Comparison of ENCODE assay signal across 15 mouse cellular contexts in the genomic region with DNA sequence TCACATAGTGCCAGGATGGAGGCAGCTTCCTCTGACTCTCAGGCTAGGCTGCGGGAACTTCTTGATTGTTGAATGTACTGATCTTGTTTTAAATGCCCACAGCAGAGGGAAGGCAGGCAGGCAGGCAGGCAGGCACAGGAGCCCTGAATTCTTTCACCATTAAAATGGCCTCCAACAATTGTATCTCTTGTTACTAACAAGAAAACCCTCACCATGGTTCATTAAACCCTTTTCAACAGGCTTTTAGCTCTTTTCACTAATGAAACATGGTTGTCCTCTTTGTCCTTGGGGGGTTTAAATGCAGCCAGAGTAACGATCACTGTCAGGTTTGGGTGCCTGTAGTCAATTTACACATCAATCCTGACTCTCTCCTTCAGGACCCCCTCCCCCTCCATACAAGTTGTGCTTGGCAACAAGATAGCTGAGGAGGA.
A peak's percentile ranks its signal among the peaks of the same experiment; 100 is the strongest.
DNase-seq lines count a peak whose midpoint lies in the region; ATAC-seq and TF ChIP-seq lines count a peak whose summit lies in the region.
"Had no signal": no experiment of that assay in that cellular context is flagged by ENCODE, and none has a peak within 500 bp of the region (broad histone marks: within the 10 kb centered on the region; RNA-seq: fewer than 3 reads in every experiment).

No protein-coding gene starts in this region.

- 20% methylated on average over 2 of the region's 2 CpGs for WGBS in hindbrain, embryonic 11.5 days
- 13% methylated on average over 2 of the region's 2 CpGs for WGBS in neural tube, embryonic 12.5 days
- WGBS in kidney, adult 2 months: 64% methylated on average over 2 of the region's 2 CpGs

- no peaks in the 10 kb centered on the region for H3K27me3 ChIP-seq in hindbrain, embryonic 11.5 days (ENCODE audit: control insufficient read depth, insufficient read depth, low read length)
- H3K27me3 ChIP-seq in neural tube, embryonic 12.5 days (replicated peaks): no peaks in the 10 kb centered on the region
- H3K27me3 ChIP-seq in kidney, adult 2 months (replicated peaks; ENCODE audit: control insufficient read depth, insufficient read depth, low read length): no peaks in the 10 kb centered on the region
- H3K27me3 ChIP-seq: limb, embryonic 15.5 days had no signal

- H3K4me2 ChIP-seq in hindbrain, embryonic 11.5 days (replicated peaks; ENCODE audit: low read depth, low read length): no peak overlapping the region
- peak overlapping the region; percentile 14; the same call in 1 of the 2 replicates for H3K4me2 ChIP-seq in neural tube, embryonic 12.5 days (replicated peaks)
- H3K4me2 ChIP-seq: limb, embryonic 15.5 days had no signal

- ATAC-seq in hindbrain, embryonic 11.5 days (ENCODE audit: low FRiP score): peak; percentile 88
- peak; percentile 88 for ATAC-seq in neural tube, embryonic 12.5 days (ENCODE audit: low FRiP score, low read depth)
- no peak for ATAC-seq in cerebellum, adult (ENCODE audit: insufficient number of reproducible peaks, low FRiP score, low TSS enrichment)
- ATAC-seq: Patski had no signal

- no peak overlapping the region for H3K4me3 ChIP-seq in ES-E14 (ENCODE audit: insufficient read depth in 1 of 2, low read depth in 1 of 2, low read length in 2 of 2, poor library complexity in 1 of 2, severe bottlenecking in 1 of 2)
- H3K4me3 ChIP-seq in hindbrain, embryonic 11.5 days (ENCODE audit: low read depth, low read length): no peak overlapping the region
- no peak overlapping the region for H3K4me3 ChIP-seq in neural tube, embryonic 12.5 days
- H3K4me3 ChIP-seq in kidney, adult 2 months (ENCODE audit: insufficient read depth, low read depth, low read length): no peak overlapping the region
- H3K4me3 ChIP-seq: limb, embryonic 15.5 days had no signal

- TF ChIP-seq POLR2A in kidney, adult 2 months (IDR thresholded peaks at IDR 0.05; ENCODE audit: low read depth, low read length): no peak

- no peaks in the 10 kb centered on the region for H3K36me3 ChIP-seq in ES-E14 (ENCODE audit: control insufficient read depth, insufficient read depth, low read length, poor library complexity, severe bottlenecking)
- no peaks in the 10 kb centered on the region for H3K36me3 ChIP-seq in hindbrain, embryonic 11.5 days (ENCODE audit: control insufficient read depth, insufficient read depth, low read length)
- no peaks in the 10 kb centered on the region for H3K36me3 ChIP-seq in neural tube, embryonic 12.5 days
- no peaks in the 10 kb centered on the region for H3K36me3 ChIP-seq in kidney, adult 2 months (ENCODE audit: control insufficient read depth, insufficient read depth, low read length)
- H3K36me3 ChIP-seq: limb, embryonic 15.5 days had no signal

- no peak overlapping the region for H3K27ac ChIP-seq in ES-E14 (ENCODE audit: insufficient read depth, low read depth, low read length, poor library complexity, severe bottlenecking)
- peak overlapping the region; percentile 47; the same call in 1 of the 2 replicates for H3K27ac ChIP-seq in hindbrain, embryonic 11.5 days (ENCODE audit: low read depth, low read length)
- H3K27ac ChIP-seq in neural tube, embryonic 12.5 days: no peak overlapping the region
- no peak overlapping the region for H3K27ac ChIP-seq in kidney, adult 2 months (ENCODE audit: insufficient read depth, low read depth, low read length)
- H3K27ac ChIP-seq: limb, embryonic 15.5 days had no signal

- no peak overlapping the region for H3K9ac ChIP-seq in ES-E14 (ENCODE audit: insufficient read depth, low read depth, low read length, poor library complexity, severe bottlenecking)
- no peak overlapping the region for H3K9ac ChIP-seq in hindbrain, embryonic 11.5 days (ENCODE audit: low read depth, low read length)
- H3K9ac ChIP-seq in neural tube, embryonic 12.5 days: no peak overlapping the region
- H3K9ac ChIP-seq: limb, embryonic 15.5 days had no signal

- in situ Hi-C loops in ES-E14 (cut with MboI; ENCODE audit: low sequenced_read_pairs in 2 of 2, unreplicated experiment in 2 of 2): no loop called here

- peak; percentile 36 for DNase-seq in ES-E14 (ENCODE audit: low read depth, low spot score)
- DNase-seq in embryo, embryonic 10 days (ENCODE audit: low spot score): peak; percentile 49
- DNase-seq in hindbrain, embryonic 11.5 days (ENCODE audit: low spot score): peak; percentile 49
- DNase-seq in kidney, adult 2 months: no peak
- DNase-seq in lung, postnatal 4 days: no peak
- DNase-seq: adrenal gland, postnatal 25 days; cerebellum, adult 11 months; gastrocnemius, postnatal 14 days; kidney, postnatal 14 days; lung, adult 2 months; right cerebral cortex, postnatal 25 days had no signal

- peaks cover 2% of the 10 kb centered on the region in 2 experiments; a peak in 2 of 4 replicates for H3K4me1 ChIP-seq in ES-E14 (ENCODE audit: control insufficient read depth in 2 of 2, insufficient read depth in 2 of 2, low read length in 2 of 2, poor library complexity in 1 of 2)
- 0 out of 2 replicates have a peak, but pooled peaks cover 2% of the 10 kb centered on the region for H3K4me1 ChIP-seq in hindbrain, embryonic 11.5 days (replicated peaks; ENCODE audit: control insufficient read depth, insufficient read depth, low read length)
- peaks cover 8% of the 10 kb centered on the region for H3K4me1 ChIP-seq in neural tube, embryonic 12.5 days
- no peaks in the 10 kb centered on the region for H3K4me1 ChIP-seq in kidney, adult 2 months (ENCODE audit: control insufficient read depth, insufficient read depth, low read length)
- H3K4me1 ChIP-seq: limb, embryonic 15.5 days had no signal

- no peaks in the 10 kb centered on the region for H3K9me3 ChIP-seq in ES-E14 (ENCODE audit: control insufficient read depth, insufficient read depth, low read depth, low read length)
- H3K9me3 ChIP-seq in hindbrain, embryonic 11.5 days (ENCODE audit: control insufficient read depth, low read length): no peaks in the 10 kb centered on the region
- H3K9me3 ChIP-seq in neural tube, embryonic 12.5 days: no peaks in the 10 kb centered on the region
- H3K9me3 ChIP-seq: limb, embryonic 15.5 days had no signal

- TF ChIP-seq CTCF in kidney, adult 2 months (conservative IDR thresholded peaks at IDR 0.05; ENCODE audit: insufficient read depth, insufficient read length, low read depth, low read length): no peak

TF ChIP-seq in ES-E14, 5 proteins besides CTCF, POLR2A, EP300 and RAD21:
- TF ChIP-seq ZNF384 (IDR thresholded peaks at IDR 0.05; ENCODE audit: low read depth, low read length) (no peak), CHD2 (IDR thresholded peaks at IDR 0.05; ENCODE audit: low read depth, low read length) (no peak), MAFK (IDR thresholded peaks at IDR 0.05; ENCODE audit: insufficient read depth, low read depth, low read length) (no peak), ZC3H11A (IDR thresholded peaks at IDR 0.05; ENCODE audit: borderline replicate concordance, low read depth, low read length) (no peak), HCFC1 (IDR thresholded peaks at IDR 0.05; ENCODE audit: borderline replicate concordance, insufficient read depth, low read length) (no peak)

Comparison
In these comparisons a context has a peak if more than half of its experiments do, and no peak if none do; other contexts are left out.
1. DNase-seq: peak in ES-E14 (single experiment), embryo, embryonic 10 days (single experiment) and hindbrain, embryonic 11.5 days (single experiment); none in kidney, adult 2 months (single experiment) and lung, postnatal 4 days (0 of 2).